Mouse (Mus musculus): Measurements from ENCODE around the gene Rab40c.

Rab40c gene

GRCm38 (mm10) chr17:25843636-25844395, 75.7 kb downstream of the Rab40c start:
- no peak for DNase-seq (ENCODE audit: low spot score in 2 of 2)

GRCm38 (mm10) chr17:25843122-25843521, 76.4 kb downstream of the Rab40c start:
- DNase-seq (ENCODE audit: low spot score in 2 of 2): no peak

GRCm38 (mm10) chr17:25842509-25842908, 77.0 kb downstream of the Rab40c start:
- no peak for DNase-seq (ENCODE audit: low spot score in 2 of 2)

- no peak for DNase-seq (ENCODE audit: low spot score in 2 of 2)
Observed at GRCm38 (mm10) chr17:25841117-25841880, 78.2 kb downstream of the Rab40c start, which contains the start of gene Gm20683. TSS of gene Gm20683 (minus strand) at chr17:25841763.

GRCm38 (mm10) chr17:25840519-25840918, 79.0 kb downstream of the Rab40c start:
- no peak for DNase-seq (ENCODE audit: low spot score in 2 of 2)

GRCm38 (mm10) chr17:25839455-25840235, 79.9 kb downstream of the Rab40c start:
- DNase-seq (ENCODE audit: low spot score in 2 of 2): no peak

GRCm38 (mm10) chr17:25838904-25839303, 80.6 kb downstream of the Rab40c start:
- DNase-seq (ENCODE audit: low spot score in 2 of 2): no peak

GRCm38 (mm10) chr17:25837533-25837932, 82.0 kb downstream of the Rab40c start:
- no peak for DNase-seq (ENCODE audit: low spot score in 2 of 2)

GRCm38 (mm10) chr17:25837076-25837410, 82.5 kb downstream of the Rab40c start, which contains the start of gene Rhbdl1:
TSS of gene Rhbdl1 (minus strand) at chr17:25837295.
- DNase-seq (ENCODE audit: low spot score in 2 of 2): peak; percentile 86 to 87

GRCm38 (mm10) chr17:25836397-25837075, 83.0 kb downstream of the Rab40c start:
- no peak for DNase-seq (ENCODE audit: low spot score in 2 of 2)

- no peak for DNase-seq (ENCODE audit: low spot score in 2 of 2)
Observed at GRCm38 (mm10) chr17:25835816-25836215, 83.7 kb downstream of the Rab40c start.

- DNase-seq (ENCODE audit: low spot score in 2 of 2): no peak
Observed at GRCm38 (mm10) chr17:25835301-25835700, 84.2 kb downstream of the Rab40c start.

GRCm38 (mm10) chr17:25834595-25835222, 84.8 kb downstream of the Rab40c start:
- no peak for DNase-seq (ENCODE audit: low spot score in 2 of 2)

GRCm38 (mm10) chr17:25833961-25834594, 85.4 kb downstream of the Rab40c start:
- no peak for DNase-seq (ENCODE audit: low spot score in 2 of 2)

GRCm38 (mm10) chr17:25833291-25833663, 86.2 kb downstream of the Rab40c start, which contains the start of gene Stub1:
TSS of gene Stub1 (minus strand) at chr17:25833404.
- peak; percentile 79 to 83 for DNase-seq (ENCODE audit: low spot score in 2 of 2)

- DNase-seq (ENCODE audit: low spot score in 2 of 2): peak; percentile 98 to 99
Observed at GRCm38 (mm10) chr17:25832436-25833290, 86.9 kb downstream of the Rab40c start.

All from right cerebral cortex, postnatal 36 days (tissue).